Mouse (Mus musculus): ENCODE results near the gene Vmn1r51.

GRCm38 (mm10) chr6:90100566-90100965 is 21.8 kb upstream of the Vmn1r51 start:
- no peak for TF ChIP-seq POLR2A (IDR thresholded peaks at IDR 0.05; ENCODE audit: extremely low read depth, insufficient read depth, low read length)
- TF ChIP-seq CTCF (IDR thresholded peaks at IDR 0.05; ENCODE audit: low read depth, low read length) = no peak

Data from liver, adult 2 months (tissue).